Mouse (Mus musculus) NIH3T3 (cell line): ENCODE measurements around the gene Olfr148.

Experiments
- DNase-seq: peaks from one replicate; pipeline ENCODE4 v3.0.0-alpha.2; 2012; ENCODE audit warnings: low read depth

Gene Olfr148

GRCm38 (mm10) chr9:39610355-39610754, at the start of gene Olfr148:
Gene Olfr148, plus strand, starts transcription at chr9:39610655.
- no peak for DNase-seq

DNA sequence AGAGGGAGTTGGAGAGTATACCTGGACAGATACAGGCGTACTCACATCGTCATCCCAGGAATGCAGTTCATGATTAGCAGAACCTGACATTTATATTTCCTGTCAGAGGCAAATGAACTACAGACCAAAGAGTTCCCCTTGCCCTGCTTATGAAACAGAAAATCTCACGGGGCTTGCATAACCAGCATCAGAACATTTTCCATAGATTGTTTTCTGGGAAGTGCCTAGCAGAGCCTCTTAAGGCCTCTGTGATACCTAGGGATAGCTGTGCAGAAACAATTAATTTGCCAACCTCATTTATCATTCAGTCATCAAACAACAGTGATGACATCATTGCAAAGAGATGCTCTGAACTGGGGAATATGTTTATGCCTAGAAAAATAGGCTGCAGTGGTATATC, 35.0 kb upstream of the Olfr148 start, which contains the start of gene Olfr959:
TSS of gene Olfr959 (minus strand) at position 101 of the 400 bp plus-strand sequence.
- DNase-seq: no peak

DNA sequence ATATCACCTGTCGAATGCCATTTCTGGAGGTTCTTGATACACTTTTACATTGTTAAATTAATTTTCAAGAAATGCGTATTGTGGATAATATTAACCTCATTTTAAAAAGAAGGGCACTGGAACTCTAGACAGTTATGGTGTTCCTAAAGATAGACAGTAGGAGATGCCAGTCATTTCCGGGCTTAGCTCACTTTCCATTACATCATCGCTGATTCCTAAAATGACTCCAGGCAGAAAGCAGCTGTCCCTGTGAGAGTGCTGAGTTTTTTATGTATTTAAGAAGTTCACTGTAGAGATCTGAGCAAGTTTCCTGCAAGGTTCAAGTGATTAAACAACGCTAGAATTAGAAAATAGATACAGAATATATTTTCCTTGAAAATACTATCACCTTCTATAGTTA, 33.4 kb upstream of the Olfr148 start:
- peak; percentile 8 for DNase-seq

DNA sequence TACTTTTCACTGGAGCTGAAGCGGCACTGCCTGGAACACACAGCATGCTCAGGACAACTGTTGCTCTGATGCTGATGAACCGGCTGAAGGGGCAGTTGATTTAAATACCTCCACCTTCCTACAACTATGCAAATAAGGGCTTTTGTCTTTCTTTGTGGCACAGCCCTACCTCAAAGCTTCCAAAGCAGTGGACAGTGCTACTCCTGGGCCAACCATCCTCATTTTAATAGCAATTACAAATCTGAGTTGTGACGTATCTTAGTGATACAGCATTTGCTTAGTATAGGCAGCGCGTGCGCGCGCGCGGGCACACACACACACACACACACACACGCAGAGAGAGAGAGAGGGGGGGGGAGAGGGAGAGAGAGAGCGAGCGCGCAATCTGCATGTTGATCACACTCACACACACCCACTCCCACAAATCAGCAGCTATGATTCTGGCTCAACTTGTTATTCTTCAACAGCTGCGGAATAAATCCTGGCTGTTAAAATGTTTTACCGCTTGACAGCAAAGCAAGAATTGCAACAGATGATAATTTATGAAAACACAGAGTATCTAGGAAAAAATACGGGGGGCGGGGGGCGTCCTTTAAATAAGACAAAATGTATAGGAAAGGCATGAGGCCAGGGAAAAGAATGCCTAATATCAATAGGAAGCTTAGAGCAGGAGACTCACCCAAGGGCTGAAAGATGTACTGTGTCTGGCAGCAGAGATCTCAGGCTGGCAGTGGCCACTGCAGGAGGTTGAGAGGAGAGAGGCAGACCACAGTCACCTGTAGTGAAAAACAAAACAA, 7.7 kb upstream of the Olfr148 start:
- no peak for DNase-seq

DNA sequence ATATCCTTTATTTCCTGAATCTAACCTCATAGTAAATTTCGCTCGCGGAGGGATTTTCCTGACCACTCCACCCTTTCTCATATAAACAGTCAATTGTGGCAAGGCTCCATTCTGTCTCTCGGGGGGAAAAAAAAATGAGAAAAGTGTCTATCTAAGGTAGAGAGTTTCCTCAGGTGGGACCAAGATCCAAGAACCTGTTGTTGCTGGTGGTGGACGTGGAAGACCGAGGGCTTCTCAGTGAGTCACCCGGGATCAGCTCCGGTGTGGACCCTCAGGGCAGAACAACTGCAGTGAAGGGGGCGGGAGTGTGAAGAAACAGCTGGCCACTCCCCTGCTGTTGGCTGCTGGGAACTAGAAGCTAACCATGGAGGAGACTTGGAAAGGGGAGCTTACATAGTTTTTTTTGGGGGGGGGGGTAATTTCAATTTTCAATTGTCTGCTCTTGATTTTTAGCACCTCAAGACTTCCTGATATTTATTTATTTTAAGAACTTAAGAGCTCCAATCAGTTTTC, 7.1 kb upstream of the Olfr148 start:
- DNase-seq: peak; percentile 66

GRCm38 (mm10) chr9:39603999-39604453, 6.4 kb upstream of the Olfr148 start, which contains the start of gene AW551984:
Gene AW551984, minus strand, starts transcription at chr9:39604403.
- peak; percentile 76 for DNase-seq

GRCm38 (mm10) chr9:39608497-39608896, 2.0 kb upstream of the Olfr148 start:
- DNase-seq: no peak

DNA sequence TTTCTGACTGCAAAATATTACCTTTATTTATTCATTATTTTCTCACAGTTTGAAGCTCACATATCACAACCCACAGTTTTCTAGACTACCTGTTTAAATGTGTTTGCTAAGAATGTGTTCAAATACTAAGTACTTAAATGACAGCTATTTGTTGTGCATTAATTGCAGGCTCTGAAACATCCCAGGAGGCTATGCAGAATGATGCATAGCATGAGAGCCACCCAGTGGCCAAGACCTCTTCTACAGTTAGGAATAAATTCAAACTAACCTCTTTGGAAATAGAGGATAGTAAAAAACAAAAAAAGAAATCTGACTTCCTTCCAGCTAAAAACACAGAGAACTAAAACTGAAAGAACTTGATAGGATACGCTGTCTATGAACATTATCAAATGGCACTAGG, 1.5 kb downstream of the Olfr148 start:
- DNase-seq: peak; percentile 60

DNA sequence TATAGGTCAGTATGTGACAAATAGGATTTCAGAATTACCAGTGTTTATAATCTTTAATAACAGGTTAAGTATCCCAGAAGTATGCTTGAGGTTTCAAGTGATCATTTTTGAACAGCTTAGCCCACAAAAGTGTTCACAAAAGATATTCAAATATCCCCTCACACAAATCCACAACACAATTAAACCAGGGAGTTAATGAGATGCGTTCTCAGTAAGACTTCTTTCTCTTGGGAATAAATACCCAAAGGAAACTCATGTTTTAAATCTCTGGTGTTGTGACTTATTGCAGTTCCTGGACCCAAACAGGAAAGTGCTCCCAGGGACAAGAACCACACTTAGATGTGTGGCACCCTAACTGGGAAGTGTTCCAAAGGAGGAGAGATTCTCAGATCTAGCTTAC, 10.6 kb downstream of the Olfr148 start, which contains the start of gene Olfr960:
TSS of gene Olfr960 (plus strand) at position 301 of the 400 bp plus-strand sequence.
- DNase-seq: no peak

DNA sequence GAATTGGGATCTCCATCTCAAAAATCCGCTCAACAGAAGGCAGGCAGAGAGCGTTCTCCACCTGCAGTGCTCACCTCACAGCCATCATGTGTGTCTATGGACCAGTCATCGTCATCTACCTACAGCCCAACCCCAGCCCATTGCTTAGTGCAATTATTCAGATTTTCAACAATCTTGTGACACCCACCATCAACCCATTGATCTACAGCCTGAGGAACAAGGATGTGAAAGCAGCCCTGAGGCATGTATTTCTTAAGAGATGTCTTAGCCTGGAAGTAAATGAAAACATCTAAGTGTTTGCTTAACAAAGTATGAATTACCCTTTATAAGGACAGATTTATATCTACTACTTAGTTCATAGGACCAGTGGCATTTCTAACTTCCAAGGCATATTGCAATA, 13.3 kb downstream of the Olfr148 start:
- no peak for DNase-seq

DNA sequence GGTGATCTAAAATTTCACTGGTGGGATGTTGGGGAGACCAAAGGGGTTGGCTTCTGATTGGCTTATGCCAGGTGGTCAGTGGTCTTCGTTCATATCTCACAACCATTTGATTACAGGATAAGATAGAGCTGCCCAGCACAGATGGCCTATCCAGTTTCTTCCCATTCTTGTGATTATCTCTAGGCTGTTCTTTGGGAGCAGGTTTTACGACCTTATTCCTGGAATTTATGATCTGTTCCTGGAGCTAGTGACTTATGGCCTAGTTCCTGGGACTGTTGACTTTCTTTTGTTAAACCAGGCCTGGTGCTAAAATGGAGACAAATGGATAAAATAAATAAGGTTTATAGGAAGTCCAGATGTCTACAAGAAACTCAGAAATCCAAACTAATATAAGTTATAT, 14.3 kb downstream of the Olfr148 start:
- DNase-seq: no peak

GRCm38 (mm10) chr9:39629069-39629468, 18.6 kb downstream of the Olfr148 start:
- DNase-seq: no peak

DNA sequence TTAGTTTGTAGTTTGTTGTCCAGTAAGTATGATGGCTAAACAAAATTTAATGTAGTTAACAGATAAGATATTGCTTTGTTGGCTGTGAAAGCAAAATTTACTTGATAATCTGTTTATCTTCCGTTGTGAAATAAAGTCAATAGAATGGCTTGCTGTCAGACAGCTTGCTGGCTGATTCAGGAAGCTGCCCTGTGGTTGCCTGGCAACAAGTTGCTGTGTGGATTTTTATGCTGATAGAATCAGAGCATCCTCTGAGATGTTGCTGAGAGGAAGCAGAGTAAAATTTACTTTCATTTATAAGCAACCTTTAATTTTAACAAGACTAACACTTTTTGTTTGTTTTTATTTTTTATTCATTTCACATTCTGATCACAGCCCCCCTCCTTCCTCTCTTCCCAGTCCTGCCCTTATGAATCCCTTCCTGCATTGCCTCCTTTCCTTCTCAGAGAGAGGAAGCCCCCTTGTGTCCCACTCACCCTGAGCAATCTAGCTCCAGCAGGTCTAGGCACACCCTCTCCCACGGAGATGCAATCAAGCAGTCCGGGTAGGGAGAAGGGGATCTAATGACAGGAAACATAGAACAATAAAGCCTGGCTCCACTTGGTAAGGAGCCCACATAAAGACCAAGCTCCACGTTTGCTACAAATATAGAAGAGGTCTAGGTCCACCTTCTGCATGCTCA, 23.6 kb downstream of the Olfr148 start:
- DNase-seq: no peak

- no peak for DNase-seq
Observed at GRCm38 (mm10) chr9:39644785-39645184, 34.3 kb downstream of the Olfr148 start, which contains the start of gene Olfr961. Gene Olfr961, plus strand, starts transcription at chr9:39645085.

- DNase-seq: no peak
Observed at GRCm38 (mm10) chr9:39647382-39647781, 36.9 kb downstream of the Olfr148 start.

DNA sequence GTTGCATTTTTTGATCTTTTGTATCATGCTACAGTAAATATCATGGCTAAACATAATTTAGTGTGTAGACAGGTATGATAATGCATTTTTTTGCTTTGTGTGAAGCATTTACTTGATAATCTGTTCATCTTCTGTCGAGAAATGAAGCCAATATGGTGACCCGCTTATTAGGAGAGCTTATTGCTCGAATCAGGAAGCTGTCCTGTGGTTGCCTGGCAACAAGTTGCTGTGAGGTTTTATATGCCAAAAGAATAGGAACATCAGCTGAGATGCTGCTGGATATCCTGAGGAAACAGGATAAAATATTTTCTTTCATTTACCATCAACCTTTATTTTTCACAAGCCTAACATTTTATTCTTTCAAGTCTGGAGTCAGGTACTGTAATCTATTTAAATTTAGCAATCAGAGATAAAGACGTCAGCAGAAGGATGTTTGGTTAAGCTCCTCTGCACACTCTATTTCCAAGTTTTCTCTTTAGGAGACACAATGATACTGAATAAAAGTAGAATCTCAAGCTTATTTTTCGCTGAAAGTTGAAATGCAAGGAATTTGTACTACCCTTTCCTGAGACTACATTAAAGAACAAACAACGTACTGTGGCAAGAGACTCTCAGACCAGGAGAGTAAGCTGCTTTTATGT, 44.4 kb downstream of the Olfr148 start:
- no peak for DNase-seq
